Mouse (Mus musculus): ENCODE data around the gene Glis3.

DNA sequence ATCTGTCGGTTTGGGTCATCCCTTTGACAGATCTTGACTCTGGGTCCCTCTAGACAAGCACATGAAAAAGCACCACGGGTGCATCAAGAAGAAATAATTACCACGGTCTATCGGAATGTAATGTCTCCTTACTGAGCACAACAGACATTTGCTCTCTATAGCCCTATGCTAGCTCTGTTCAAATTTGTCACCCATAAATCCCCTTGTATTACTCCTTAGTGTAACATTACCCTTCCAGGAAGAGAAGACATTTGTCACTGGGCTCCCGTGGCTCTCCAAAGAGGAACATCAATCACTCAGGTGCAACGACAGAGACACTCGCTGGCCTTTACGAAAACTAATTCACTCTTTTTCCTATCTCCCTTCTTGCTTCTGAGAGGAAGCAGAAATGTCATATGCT, 413.0 kb downstream of the Glis3 start:
- TF ChIP-seq CTCF (IDR thresholded peaks at IDR 0.05; ENCODE audit: low read depth) (no peak), EP300 (IDR thresholded peaks at IDR 0.05; ENCODE audit: low read depth) (no peak)
